Mouse (Mus musculus): ENCODE data around the gene Zfand6.

- TF ChIP-seq CTCF (IDR thresholded peaks at IDR 0.05; ENCODE audit: borderline replicate concordance, extremely low read depth, insufficient read depth, insufficient read length) (no peak), POLR2A (IDR thresholded peaks at IDR 0.05; ENCODE audit: borderline replicate concordance, extremely low read depth, insufficient read depth, insufficient read length, poor library complexity, severe bottlenecking) (no peak)
These were observed 68.8 kb downstream of the Zfand6 start for GRCm38 (mm10) chr7:84620956-84621355.
